Mouse (Mus musculus) spleen, adult 2 months (tissue): ENCODE measurements around the gene Btbd35f29.
"Not testable (repeated sequence)": the region's sequence is repeated elsewhere in the genome, so short reads cannot be mapped to it uniquely, and the experiment has no call there.

Experiments
- CTCF ChIP-seq: fragments of 200-500 bp; IDR thresholded peaks from 2 replicates; pipeline ENCODE4 v1.5.1; 2011; ENCODE audit warnings: mild to moderate bottlenecking, inconsistent platforms; ENCODE audit not compliant: insufficient read depth, insufficient read length, insufficient replicate concordance; ENCODE audit errors: extremely low read depth
- POLR2A ChIP-seq: fragments of 200-500 bp; IDR thresholded peaks from 2 replicates; pipeline ENCODE4 v1.6.1; 2011; ENCODE audit warnings: low read depth, low read length, inconsistent platforms

GRCm38 (mm10) chrX:31159450-31160322 lies 42.2 kb downstream of the Btbd35f29 start:
- not testable (repeated sequence) for TF ChIP-seq CTCF, POLR2A
